Mouse (Mus musculus): ENCODE data around the gene Son. TPM values are rescaled to one million over a fixed set of nuclear protein-coding genes. Genes with fewer than 3 reads are reported as not detected.

Son gene
- total RNA-seq, 2 experiments from 2014 or later: 87.4 to 101 TPM

- intact Hi-C loops (cut with DNase I): no loop called here
- no peak for DNase-seq
Observed at GRCm38 (mm10) chr16:91678147-91678911, 31.0 kb downstream of the Son start.

GRCm38 (mm10) chr16:91680656-91681055 is 33.4 kb downstream of the Son start:
- intact Hi-C loops (cut with DNase I): no loop called here
- no peak for DNase-seq

GRCm38 (mm10) chr16:91685526-91685925 is 38.2 kb downstream of the Son start:
- DNase-seq: no peak
- intact Hi-C loops (cut with DNase I): loop anchor here (5.0 kb wide), 1 partner anchor 38 kb away; the partner anchor contains the start of genes Gart and Son

GRCm38 (mm10) chr16:91686369-91686768 is 39.1 kb downstream of the Son start:
- intact Hi-C loops (cut with DNase I): loop anchor here (5.0 kb wide), 1 partner anchor 39 kb away; the partner anchor contains the start of genes Gart and Son
- DNase-seq: no peak

GRCm38 (mm10) chr16:91688023-91688618 is 40.8 kb downstream of the Son start:
- intact Hi-C loops (cut with DNase I): loop anchor here (5.0 kb wide), 1 partner anchor 41 kb away; the partner anchor contains the start of genes Gart and Son
- no peak for DNase-seq

- intact Hi-C loops (cut with DNase I): loop anchor here (5.0 kb wide), 1 partner anchor 41 kb away; the partner anchor contains the start of genes Gart and Son
Observed at GRCm38 (mm10) chr16:91688619-91689334, 41.5 kb downstream of the Son start, which contains the start of gene Donson. Gene Donson, minus strand, starts transcription at chr16:91688770.

GRCm38 (mm10) chr16:91689791-91690190 is 42.5 kb downstream of the Son start:
- intact Hi-C loops (cut with DNase I): loop anchor here (5.0 kb wide), 2 partner anchors 42 to 228 kb away; partner anchors contain the start of genes Gart and Son

More at GRCm38 (mm10) chr16:91688619-91689334, 41.5 kb downstream of the Son start, which contains the start of gene Donson:
- peak; percentile 88 to 92 for DNase-seq

GRCm38 (mm10) chr16:91694455-91695084 is 47.3 kb downstream of the Son start:
- intact Hi-C loops (cut with DNase I): loop anchor here (5.0 kb wide), 1 partner anchor 223 kb away; no protein-coding TSS in a partner anchor
- peak; percentile 48 to 70 for DNase-seq

More at GRCm38 (mm10) chr16:91689791-91690190, 42.5 kb downstream of the Son start:
- no peak for DNase-seq

GRCm38 (mm10) chr16:91695108-91695755 is 47.9 kb downstream of the Son start:
- intact Hi-C loops (cut with DNase I): no loop called here
- DNase-seq: no peak

- intact Hi-C loops (cut with DNase I): no loop called here
- DNase-seq: no peak
Observed at GRCm38 (mm10) chr16:91698995-91699394, 51.7 kb downstream of the Son start.

GRCm38 (mm10) chr16:91701908-91702307 is 54.6 kb downstream of the Son start:
- intact Hi-C loops (cut with DNase I): no loop called here
- no peak for DNase-seq

GRCm38 (mm10) chr16:91702771-91703188 is 55.5 kb downstream of the Son start:
- DNase-seq: no peak

GRCm38 (mm10) chr16:91704603-91705340 is 57.5 kb downstream of the Son start:
- DNase-seq: no peak
- intact Hi-C loops (cut with DNase I): loop anchor here (5.0 kb wide), 1 partner anchor 198 kb away; no protein-coding TSS in a partner anchor

More at GRCm38 (mm10) chr16:91702771-91703188, 55.5 kb downstream of the Son start:
- intact Hi-C loops (cut with DNase I): no loop called here

GRCm38 (mm10) chr16:91710241-91710640 is 62.9 kb downstream of the Son start:
- no peak for DNase-seq
- intact Hi-C loops (cut with DNase I): no loop called here

- DNase-seq: no peak
Observed at GRCm38 (mm10) chr16:91716927-91717349, 69.6 kb downstream of the Son start.

GRCm38 (mm10) chr16:91717399-91717798 is 70.1 kb downstream of the Son start:
- DNase-seq: no peak

More at GRCm38 (mm10) chr16:91716927-91717349, 69.6 kb downstream of the Son start:
- intact Hi-C loops (cut with DNase I): no loop called here

GRCm38 (mm10) chr16:91724247-91724646 is 76.9 kb downstream of the Son start:
- peak; percentile 35 to 57 for DNase-seq
- intact Hi-C loops (cut with DNase I): loop anchor here (2.0 to 10.0 kb wide), 4 partner anchors 163 to 581 kb away; partner anchors contain the start of gene Smim11

More at GRCm38 (mm10) chr16:91717399-91717798, 70.1 kb downstream of the Son start:
- intact Hi-C loops (cut with DNase I): no loop called here

GRCm38 (mm10) chr16:91727433-91727832 is 80.1 kb downstream of the Son start:
- no peak for DNase-seq
- intact Hi-C loops (cut with DNase I): loop anchor here (10.0 kb wide), 1 partner anchor 577 kb away; the partner anchor contains the start of gene Smim11

Measured in gastrocnemius, postnatal 36 days (tissue).